Mouse (Mus musculus): ENCODE measurements around the gene Greb1.

Greb1 gene

GRCm38 (mm10) chr12:16694783-16695182 is 105.9 kb downstream of the Greb1 start:
- CTCF ChIA-PET, result no interaction called here

GRCm38 (mm10) chr12:16690631-16691030 is 110.1 kb downstream of the Greb1 start:
- CTCF ChIA-PET, result no interaction called here

GRCm38 (mm10) chr12:16672246-16672645 is 128.4 kb downstream of the Greb1 start:
- CTCF ChIA-PET, result no interaction called here

- CTCF ChIA-PET, result interaction anchor here (0.6 kb wide), 1 partner anchor 365 kb away, joined by 3 read pairs; no protein-coding TSS in a partner anchor
Observed at GRCm38 (mm10) chr12:16669176-16669575, 131.5 kb downstream of the Greb1 start.

- CTCF ChIA-PET, result no interaction called here
Observed at GRCm38 (mm10) chr12:16665022-16665421, 135.7 kb downstream of the Greb1 start.

- CTCF ChIA-PET, result no interaction called here
Observed at GRCm38 (mm10) chr12:16662955-16663585, 137.6 kb downstream of the Greb1 start.

- CTCF ChIA-PET, result no interaction called here
Observed at GRCm38 (mm10) chr12:16661936-16662335, 138.8 kb downstream of the Greb1 start.

GRCm38 (mm10) chr12:16661459-16661858 is 139.2 kb downstream of the Greb1 start:
- CTCF ChIA-PET, result no interaction called here

- CTCF ChIA-PET, result no interaction called here
Observed at GRCm38 (mm10) chr12:16656906-16657875, 143.5 kb downstream of the Greb1 start.

- CTCF ChIA-PET, result no interaction called here
Observed at GRCm38 (mm10) chr12:16655604-16656003, 145.1 kb downstream of the Greb1 start.

GRCm38 (mm10) chr12:16653332-16654093 is 147.2 kb downstream of the Greb1 start, which contains the start of gene Ntsr2:
Gene Ntsr2 (plus strand): TSS chr12:16653382.
- CTCF ChIA-PET, result interaction anchor here (0.6 kb wide), 1 partner anchor 43 kb away, joined by 5 read pairs; no protein-coding TSS in a partner anchor

- CTCF ChIA-PET, result no interaction called here
Observed at GRCm38 (mm10) chr12:16649819-16650218, 150.9 kb downstream of the Greb1 start.

GRCm38 (mm10) chr12:16648273-16648672 is 152.4 kb downstream of the Greb1 start:
- CTCF ChIA-PET, result no interaction called here

- CTCF ChIA-PET, result no interaction called here
Observed at GRCm38 (mm10) chr12:16646780-16647409, 153.8 kb downstream of the Greb1 start.

GRCm38 (mm10) chr12:16644698-16645097 is 156.0 kb downstream of the Greb1 start:
- CTCF ChIA-PET, result interaction anchor here (1.2 kb wide), 1 partner anchor 76 kb away, joined by 3 read pairs; no protein-coding TSS in a partner anchor

GRCm38 (mm10) chr12:16643508-16644345 is 157.0 kb downstream of the Greb1 start:
- CTCF ChIA-PET, result interaction anchor here (1.2 kb wide), 1 partner anchor 75 kb away, joined by 3 read pairs; no protein-coding TSS in a partner anchor

GRCm38 (mm10) chr12:16642000-16642399 is 158.7 kb downstream of the Greb1 start:
- CTCF ChIA-PET, result no interaction called here

GRCm38 (mm10) chr12:16640075-16640474 is 160.6 kb downstream of the Greb1 start:
- CTCF ChIA-PET, result no interaction called here

GRCm38 (mm10) chr12:16639078-16639771 is 161.5 kb downstream of the Greb1 start:
- CTCF ChIA-PET, result no interaction called here

- CTCF ChIA-PET, result no interaction called here
Observed at GRCm38 (mm10) chr12:16635816-16636215, 164.9 kb downstream of the Greb1 start.

Data from spleen, embryonic (tissue).